Mouse (Mus musculus): Measurements from ENCODE around the gene Bmper. TPM values are rescaled to one million over a fixed set of nuclear protein-coding genes. Genes with fewer than 3 reads are reported as not detected.

Bmper gene
- total and polyA plus RNA-seq, 2 experiments: 0.23 to 1.2 TPM

GRCm38 (mm10) chr9:23262851-23263250, 40.0 kb downstream of the Bmper start:
- 66% methylated on average over 7 of the region's 7 CpGs for WGBS
- Histone ChIP-seq H3K79me2 (ENCODE audit: control insufficient read depth, insufficient read depth, low read length) (no peaks in the 10 kb centered on the region), H3K4me3 (ENCODE audit: insufficient read depth, low read depth, low read length) (no peak overlapping the region), H3K9ac (ENCODE audit: low read depth, low read length) (no peak overlapping the region), H3K27ac (replicated peaks; ENCODE audit: insufficient read depth, low read depth, low read length) (no peak overlapping the region), H3K27me3 (ENCODE audit: control insufficient read depth, insufficient read depth, low read length) (0 out of 2 replicates have a peak, but pooled peaks cover 3% of the 10 kb centered on the region), H3K4me1 (ENCODE audit: control insufficient read depth, insufficient read depth, low read length) (no peaks in the 10 kb centered on the region; the same call in 1 of the 2 replicates), H3K36me3 (ENCODE audit: control insufficient read depth, insufficient read depth, low read length) (no peaks in the 10 kb centered on the region)
- TF ChIP-seq CTCF (IDR thresholded peaks at IDR 0.05; ENCODE audit: low read depth, low read length) (no peak), POLR2A (IDR thresholded peaks at IDR 0.05; ENCODE audit: extremely low read depth, insufficient read depth, low read length) (no peak)
- DNase-seq (ENCODE audit: extremely low read depth, low read depth, low spot score): peak; percentile 44

GRCm38 (mm10) chr9:23264471-23264870, 41.6 kb downstream of the Bmper start:
- H3K27me3 ChIP-seq (ENCODE audit: control insufficient read depth, insufficient read depth, low read length): 0 out of 2 replicates have a peak, but pooled peaks cover 3% of the 10 kb centered on the region
- no peaks in the 10 kb centered on the region; the same call in 1 of the 2 replicates for H3K4me1 ChIP-seq (ENCODE audit: control insufficient read depth, insufficient read depth, low read length)
- no peak overlapping the region for H3K27ac ChIP-seq (replicated peaks; ENCODE audit: insufficient read depth, low read depth, low read length)
- H3K36me3 ChIP-seq (ENCODE audit: control insufficient read depth, insufficient read depth, low read length): no peaks in the 10 kb centered on the region
- no peaks in the 10 kb centered on the region for H3K79me2 ChIP-seq (ENCODE audit: control insufficient read depth, insufficient read depth, low read length)
- peak; percentile 63 for DNase-seq (ENCODE audit: extremely low read depth, low read depth, low spot score)
- H3K9ac ChIP-seq (ENCODE audit: low read depth, low read length): no peak overlapping the region
- 31% methylated on average over 4 of the region's 4 CpGs for WGBS
- H3K4me3 ChIP-seq (ENCODE audit: insufficient read depth, low read depth, low read length): no peak overlapping the region
- TF ChIP-seq POLR2A (IDR thresholded peaks at IDR 0.05; ENCODE audit: extremely low read depth, insufficient read depth, low read length) (no peak), CTCF (IDR thresholded peaks at IDR 0.05; ENCODE audit: low read depth, low read length) (no peak)

- Histone ChIP-seq H3K79me2 (ENCODE audit: control insufficient read depth, insufficient read depth, low read length) (no peaks in the 10 kb centered on the region), H3K36me3 (ENCODE audit: control insufficient read depth, insufficient read depth, low read length) (no peaks in the 10 kb centered on the region), H3K27ac (replicated peaks; ENCODE audit: insufficient read depth, low read depth, low read length) (no peak overlapping the region), H3K4me1 (ENCODE audit: control insufficient read depth, insufficient read depth, low read length) (no peaks in the 10 kb centered on the region; the same call in 1 of the 2 replicates), H3K27me3 (ENCODE audit: control insufficient read depth, insufficient read depth, low read length) (0 out of 2 replicates have a peak, but pooled peaks cover 3% of the 10 kb centered on the region), H3K9ac (ENCODE audit: low read depth, low read length) (no peak overlapping the region), H3K4me3 (ENCODE audit: insufficient read depth, low read depth, low read length) (no peak overlapping the region)
- TF ChIP-seq CTCF (IDR thresholded peaks at IDR 0.05; ENCODE audit: low read depth, low read length) (no peak), POLR2A (IDR thresholded peaks at IDR 0.05; ENCODE audit: extremely low read depth, insufficient read depth, low read length) (no peak)
- 69% methylated on average over 7 of the region's 7 CpGs for WGBS
- no peak for DNase-seq (ENCODE audit: extremely low read depth, low read depth, low spot score)
Measured at GRCm38 (mm10) chr9:23268609-23269008, 45.7 kb downstream of the Bmper start.

GRCm38 (mm10) chr9:23269087-23269486, 46.2 kb downstream of the Bmper start:
- H3K9ac ChIP-seq (ENCODE audit: low read depth, low read length): no peak overlapping the region
- H3K27me3 ChIP-seq (ENCODE audit: control insufficient read depth, insufficient read depth, low read length): 0 out of 2 replicates have a peak, but pooled peaks cover 3% of the 10 kb centered on the region
- no peaks in the 10 kb centered on the region for H3K36me3 ChIP-seq (ENCODE audit: control insufficient read depth, insufficient read depth, low read length)
- no peak overlapping the region for H3K27ac ChIP-seq (replicated peaks; ENCODE audit: insufficient read depth, low read depth, low read length)
- no peak for DNase-seq (ENCODE audit: extremely low read depth, low read depth, low spot score)
- WGBS: 56% methylated on average over 2 of the region's 2 CpGs
- TF ChIP-seq CTCF (IDR thresholded peaks at IDR 0.05; ENCODE audit: low read depth, low read length): no peak
- TF ChIP-seq POLR2A (IDR thresholded peaks at IDR 0.05; ENCODE audit: extremely low read depth, insufficient read depth, low read length): no peak
- no peaks in the 10 kb centered on the region; the same call in 1 of the 2 replicates for H3K4me1 ChIP-seq (ENCODE audit: control insufficient read depth, insufficient read depth, low read length)
- H3K4me3 ChIP-seq (ENCODE audit: insufficient read depth, low read depth, low read length): no peak overlapping the region
- no peaks in the 10 kb centered on the region for H3K79me2 ChIP-seq (ENCODE audit: control insufficient read depth, insufficient read depth, low read length)

- Histone ChIP-seq H3K4me1 (ENCODE audit: control insufficient read depth, insufficient read depth, low read length) (no peaks in the 10 kb centered on the region), H3K4me3 (ENCODE audit: insufficient read depth, low read depth, low read length) (no peak overlapping the region), H3K27me3 (ENCODE audit: control insufficient read depth, insufficient read depth, low read length) (no peaks in the 10 kb centered on the region), H3K36me3 (ENCODE audit: control insufficient read depth, insufficient read depth, low read length) (no peaks in the 10 kb centered on the region), H3K9ac (ENCODE audit: low read depth, low read length) (no peak overlapping the region), H3K79me2 (ENCODE audit: control insufficient read depth, insufficient read depth, low read length) (no peaks in the 10 kb centered on the region), H3K27ac (replicated peaks; ENCODE audit: insufficient read depth, low read depth, low read length) (no peak overlapping the region)
- TF ChIP-seq CTCF (IDR thresholded peaks at IDR 0.05; ENCODE audit: low read depth, low read length): no peak
- no peak for TF ChIP-seq POLR2A (IDR thresholded peaks at IDR 0.05; ENCODE audit: extremely low read depth, insufficient read depth, low read length)
- WGBS: 88% methylated on average over 4 of the region's 4 CpGs
- DNase-seq (ENCODE audit: extremely low read depth, low read depth, low spot score): no peak
Measured at GRCm38 (mm10) chr9:23276244-23276643, 53.4 kb downstream of the Bmper start.

GRCm38 (mm10) chr9:23284940-23285460, 62.1 kb downstream of the Bmper start:
- H3K27ac ChIP-seq (replicated peaks; ENCODE audit: insufficient read depth, low read depth, low read length): no peak overlapping the region
- no peaks in the 10 kb centered on the region for H3K79me2 ChIP-seq (ENCODE audit: control insufficient read depth, insufficient read depth, low read length)
- no peak for TF ChIP-seq POLR2A (IDR thresholded peaks at IDR 0.05; ENCODE audit: extremely low read depth, insufficient read depth, low read length)
- no peaks in the 10 kb centered on the region for H3K27me3 ChIP-seq (ENCODE audit: control insufficient read depth, insufficient read depth, low read length)
- DNase-seq (ENCODE audit: extremely low read depth, low read depth, low spot score): no peak
- 89% methylated on average over 4 of the region's 4 CpGs for WGBS
- H3K9ac ChIP-seq (ENCODE audit: low read depth, low read length): no peak overlapping the region
- no peaks in the 10 kb centered on the region for H3K4me1 ChIP-seq (ENCODE audit: control insufficient read depth, insufficient read depth, low read length)
- H3K4me3 ChIP-seq (ENCODE audit: insufficient read depth, low read depth, low read length): no peak overlapping the region
- H3K36me3 ChIP-seq (ENCODE audit: control insufficient read depth, insufficient read depth, low read length): no peaks in the 10 kb centered on the region

Measured in liver, adult 2 months (tissue).